Mouse (Mus musculus): ENCODE measurements at regions not wholly inside any gene's neighbourhood (a gene's known extent, or its start where the extent isn't known, plus 50 kb on each side); places are given as distances from the start of the nearest gene placed in this dataset.

- DNase-seq = no peak
These were observed 229.1 kb upstream of the A430005L14Rik start for GRCm38 (mm10) chr4:153727896-153728422.

DNA sequence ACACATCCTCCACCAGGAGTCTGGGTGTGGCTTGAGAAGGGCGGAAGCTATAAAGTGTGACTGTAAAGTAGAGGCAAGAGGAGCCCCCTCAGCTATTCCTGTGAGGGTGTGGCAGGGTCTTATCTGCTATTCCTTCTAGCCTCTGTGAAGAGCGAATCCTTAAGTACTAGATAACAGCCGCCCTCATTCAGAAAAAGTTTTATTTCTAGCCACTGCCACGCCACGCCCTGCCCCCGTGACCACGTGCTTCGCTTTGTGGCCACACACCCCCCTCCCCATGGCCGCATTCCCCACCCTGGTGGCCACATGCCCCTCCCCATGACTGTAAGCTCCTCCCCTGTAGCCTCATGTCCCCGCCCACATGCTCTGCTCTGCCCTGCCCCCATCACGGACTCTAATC is 218.9 kb upstream of the A430005L14Rik start:
- DNase-seq = no peak

DNA sequence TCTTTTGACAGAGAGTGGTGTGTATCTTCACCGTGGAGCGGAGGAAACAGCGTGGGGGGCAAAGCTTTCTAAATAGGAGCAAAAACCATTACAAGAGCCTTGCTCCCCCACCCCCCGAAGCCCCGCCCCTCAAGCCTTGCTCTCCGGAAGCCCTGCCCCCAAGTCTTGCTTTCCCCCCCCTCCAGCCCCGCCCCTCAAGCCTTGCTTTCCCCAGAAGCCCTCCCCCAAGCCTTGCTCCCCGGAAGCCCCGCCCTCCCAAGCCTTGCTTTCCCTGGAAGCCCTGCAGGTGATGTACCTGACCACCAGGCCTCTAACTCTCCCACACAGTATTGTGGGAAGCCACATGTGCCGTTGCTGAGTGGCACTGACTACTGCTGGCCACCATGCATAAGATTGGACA is 214.8 kb upstream of the A430005L14Rik start:
- DNase-seq = no peak

DNA sequence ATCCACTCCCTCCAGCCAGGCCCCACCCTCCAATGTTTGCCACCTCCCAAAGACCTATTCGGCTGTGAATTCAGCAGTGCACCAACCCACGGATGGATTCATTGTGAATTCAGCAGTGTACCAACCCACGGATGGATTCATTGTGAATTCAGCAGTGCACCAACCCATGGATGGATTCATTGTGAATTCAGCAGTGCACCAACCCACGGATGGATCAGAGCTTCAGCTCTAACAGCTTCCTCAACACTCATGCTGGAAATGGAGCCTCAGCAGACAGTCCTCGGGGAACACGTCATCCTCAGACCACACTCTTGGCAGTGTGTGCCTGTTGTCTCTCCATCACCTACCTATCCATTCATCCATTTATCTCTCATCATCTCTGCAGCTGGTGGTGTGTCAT is 204.2 kb upstream of the A430005L14Rik start:
- DNase-seq = no peak

DNA sequence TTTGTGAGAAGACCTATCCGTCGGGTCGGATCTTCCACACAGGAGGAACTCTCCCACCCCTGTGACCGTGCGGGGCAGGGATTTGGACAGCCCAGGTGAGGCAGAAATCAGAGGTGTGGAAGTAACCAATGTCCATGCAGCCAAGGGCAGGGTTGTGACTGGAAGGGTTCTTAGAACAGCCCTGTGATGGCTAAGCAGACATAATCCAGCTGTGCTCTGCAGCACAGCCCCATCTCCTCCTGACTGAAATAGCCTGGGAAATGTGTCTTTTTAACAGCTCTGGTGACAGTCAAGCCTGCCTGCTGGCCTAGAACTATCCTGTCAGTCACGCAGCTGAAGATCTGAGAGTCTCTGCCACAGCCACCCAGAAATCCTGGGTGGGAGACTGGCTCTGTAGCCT is 198.7 kb upstream of the A430005L14Rik start:
- DNase-seq = no peak

GRCm38 (mm10) chr4:153758781-153759180 is 198.3 kb upstream of the A430005L14Rik start:
- DNase-seq = peak; percentile 15

DNA sequence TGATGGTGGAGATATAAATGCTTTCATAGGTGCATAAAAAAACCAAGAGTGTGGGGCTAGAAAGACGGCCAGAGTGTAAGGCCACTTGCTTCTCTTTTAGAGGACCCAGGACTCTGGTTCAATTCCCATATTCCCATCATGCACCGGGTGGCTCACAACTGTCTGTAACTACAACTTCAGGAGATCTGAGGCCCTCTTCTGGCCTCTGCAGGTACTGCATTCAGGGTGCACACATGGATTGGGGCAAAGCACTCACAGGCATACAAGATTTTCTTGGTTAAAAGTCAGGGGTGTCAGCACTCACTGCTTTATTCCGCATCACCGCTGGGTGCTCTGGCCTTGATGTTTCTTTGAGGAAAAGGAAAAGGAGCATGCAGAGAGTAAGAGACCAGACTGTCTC is 196.1 kb upstream of the A430005L14Rik start:
- DNase-seq = no peak

GRCm38 (mm10) chr4:153763413-153763812 is 193.6 kb upstream of the A430005L14Rik start:
- DNase-seq = no peak

- DNase-seq = no peak
These were observed 189.3 kb upstream of the A430005L14Rik start for GRCm38 (mm10) chr4:153767713-153768112.

DNA sequence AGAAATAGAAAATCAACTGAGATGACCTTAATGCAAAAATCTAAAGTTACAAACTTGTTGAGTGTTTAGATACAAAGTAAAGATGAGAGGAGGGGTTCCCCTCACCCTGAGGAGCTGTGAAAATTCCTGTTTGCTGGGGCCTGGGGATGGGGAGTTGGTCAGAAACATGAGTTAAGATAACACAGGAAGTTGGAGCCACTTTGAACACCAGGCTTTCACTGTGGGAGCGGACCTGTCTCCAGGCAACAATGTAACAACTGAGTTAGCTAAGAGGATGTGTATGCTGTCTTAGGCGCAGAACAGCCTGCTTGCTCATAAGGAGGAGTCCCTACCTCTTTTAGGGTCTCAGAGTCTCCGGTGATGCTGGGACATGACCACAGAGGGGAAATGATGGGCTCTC is 188.7 kb upstream of the A430005L14Rik start:
- no peak for DNase-seq

- DNase-seq = no peak
These were observed 186.4 kb upstream of the A430005L14Rik start for GRCm38 (mm10) chr4:153770675-153771074.

DNA sequence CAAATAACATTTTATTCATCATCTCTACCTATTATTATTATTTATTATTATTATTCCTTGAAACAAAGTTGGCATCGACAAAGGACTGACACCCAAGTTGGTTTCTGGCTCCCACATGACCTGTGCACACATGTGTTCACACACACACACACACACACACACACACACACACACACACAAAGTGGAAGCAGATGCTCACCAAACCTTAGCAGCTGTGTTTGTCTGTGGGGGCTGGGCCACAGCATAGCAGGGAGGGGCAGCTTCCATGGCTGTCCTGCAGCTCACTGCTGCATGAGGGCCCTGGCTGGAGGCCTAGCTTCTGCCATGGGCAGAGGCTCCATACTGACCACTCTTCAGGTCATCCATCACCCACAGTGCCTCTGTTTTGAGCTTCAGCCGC is 176.5 kb upstream of the A430005L14Rik start:
- no peak for DNase-seq

DNA sequence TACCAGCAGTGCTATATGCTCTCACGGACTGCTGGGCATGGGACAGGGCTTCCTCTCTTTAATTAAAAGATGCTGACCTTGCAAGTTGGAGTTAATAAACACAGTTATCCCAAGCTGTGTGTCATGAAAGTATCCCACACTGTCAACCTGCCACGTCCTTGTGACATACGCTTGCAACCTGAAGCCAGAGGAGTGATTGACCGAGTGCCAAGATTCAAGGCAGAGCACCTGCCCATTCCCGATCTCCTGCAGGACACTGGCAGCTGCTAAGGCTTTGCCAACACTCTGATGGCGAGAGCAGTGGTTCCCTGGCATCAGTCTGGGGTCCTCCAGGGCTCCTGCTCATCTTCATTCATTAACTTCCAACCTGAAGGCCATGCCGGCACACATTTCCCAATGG is 175.8 kb upstream of the A430005L14Rik start:
- DNase-seq = no peak

- DNase-seq = no peak
These were observed 175.0 kb upstream of the A430005L14Rik start for GRCm38 (mm10) chr4:153781981-153782521.

DNA sequence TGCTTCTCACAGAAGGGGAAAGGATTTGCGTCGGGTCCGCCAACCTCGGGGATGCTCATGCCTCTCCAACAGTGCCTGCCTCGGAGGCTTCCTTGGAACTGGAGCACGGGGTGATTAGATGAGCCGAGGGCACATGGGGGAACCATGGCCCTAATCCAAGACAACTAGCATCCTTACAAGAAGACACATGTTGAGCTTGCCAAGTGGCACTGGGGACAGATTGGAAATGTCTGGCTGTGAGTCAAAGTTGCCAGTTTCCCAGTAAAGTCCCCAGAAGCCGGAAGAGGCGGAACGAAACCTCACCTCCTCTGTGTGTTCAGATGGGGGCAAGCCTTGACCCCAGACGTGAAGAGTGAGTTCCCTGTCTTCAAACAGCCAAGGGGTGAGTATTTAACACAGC is 172.6 kb upstream of the A430005L14Rik start:
- DNase-seq = no peak

DNA sequence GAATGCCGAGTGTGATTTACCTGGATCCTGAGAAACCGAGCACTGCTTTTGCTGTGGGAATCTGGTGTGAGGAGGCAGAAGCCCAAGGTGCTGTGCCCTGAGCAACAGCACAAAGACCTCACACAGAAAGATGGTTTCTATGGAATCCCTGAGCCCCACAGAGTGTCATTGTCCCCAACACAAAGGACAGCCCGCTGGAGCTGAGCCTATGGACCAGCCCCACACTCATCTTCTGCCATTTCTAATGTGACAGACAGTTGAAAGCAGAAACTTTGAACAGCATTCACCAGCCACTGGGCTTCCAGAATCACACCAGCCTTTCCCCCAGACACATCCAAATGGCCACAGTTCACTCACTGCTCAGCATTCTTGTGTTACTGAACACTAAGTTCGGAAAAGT is 171.5 kb upstream of the A430005L14Rik start:
- DNase-seq = no peak

DNA sequence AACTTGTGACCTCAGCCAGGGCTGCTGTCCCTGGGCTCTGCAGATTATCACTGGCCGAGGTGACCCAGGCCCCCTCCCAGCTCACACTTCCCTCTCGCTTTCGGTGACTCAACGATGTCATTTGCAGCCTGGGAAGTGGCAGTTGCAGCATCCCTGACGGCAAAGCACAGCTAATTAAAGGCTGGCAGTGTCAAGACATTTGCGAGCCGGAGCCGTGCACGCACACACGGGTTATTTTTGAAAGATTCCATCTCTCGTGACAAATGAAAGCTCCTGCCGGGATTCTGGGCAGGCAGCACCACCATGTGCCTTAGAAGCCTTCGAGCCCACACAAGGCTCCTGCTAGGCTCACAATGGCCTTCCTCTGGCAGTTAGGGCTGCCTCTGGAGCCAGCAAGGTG is 164.7 kb upstream of the A430005L14Rik start:
- no peak for DNase-seq

DNA sequence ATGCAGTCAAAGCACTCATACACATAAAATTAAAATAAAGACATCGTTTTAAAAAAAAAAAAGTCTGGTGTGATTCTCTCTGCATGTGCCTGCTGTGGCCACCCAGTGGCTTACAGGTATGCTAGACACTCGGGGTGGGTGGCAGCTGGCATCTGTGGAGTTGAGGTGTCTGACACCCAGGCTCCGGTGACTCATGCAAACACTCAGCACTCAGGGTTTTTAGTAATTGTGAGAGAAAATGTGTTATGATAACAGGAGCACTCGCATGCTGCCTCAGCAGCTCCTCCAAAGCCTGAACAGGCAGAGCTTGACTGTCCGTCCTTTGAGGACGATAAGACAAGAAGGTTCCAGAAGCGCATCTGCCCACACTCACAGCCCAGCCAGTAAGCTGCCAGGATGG is 159.0 kb upstream of the A430005L14Rik start:
- no peak for DNase-seq

GRCm38 (mm10) chr4:153805727-153806126 is 151.3 kb upstream of the A430005L14Rik start:
- no peak for DNase-seq

DNA sequence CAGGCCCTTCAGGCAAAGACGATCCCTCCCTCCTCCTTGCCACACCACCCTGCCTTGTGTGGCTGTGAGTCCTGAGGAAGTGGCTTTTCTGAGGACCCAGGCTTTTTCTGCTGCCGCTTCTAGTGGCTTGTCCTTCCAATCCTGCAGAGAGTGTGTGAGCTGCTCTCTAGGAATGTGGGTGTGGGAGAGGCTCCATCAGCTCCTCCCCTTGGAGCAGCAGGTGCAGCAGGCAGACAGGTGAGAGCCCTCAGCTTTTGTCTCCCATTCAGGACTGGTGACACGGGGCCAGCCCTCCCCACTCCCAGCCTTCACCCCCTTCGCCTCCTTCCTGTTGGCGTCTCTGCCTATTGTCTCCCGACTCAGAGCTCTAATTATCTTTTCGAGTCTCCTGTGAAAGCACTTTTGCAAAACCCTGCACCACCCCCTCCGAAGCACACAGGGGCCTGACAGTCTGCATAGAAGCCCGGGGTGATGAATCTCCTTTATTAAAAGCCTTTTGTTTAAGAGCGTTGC is 150.8 kb upstream of the A430005L14Rik start:
- DNase-seq = no peak

GRCm38 (mm10) chr4:153806820-153807436 is 150.1 kb upstream of the A430005L14Rik start:
- no peak for DNase-seq

GRCm38 (mm10) chr4:153812866-153813265 is 144.2 kb upstream of the A430005L14Rik start:
- DNase-seq = no peak

DNA sequence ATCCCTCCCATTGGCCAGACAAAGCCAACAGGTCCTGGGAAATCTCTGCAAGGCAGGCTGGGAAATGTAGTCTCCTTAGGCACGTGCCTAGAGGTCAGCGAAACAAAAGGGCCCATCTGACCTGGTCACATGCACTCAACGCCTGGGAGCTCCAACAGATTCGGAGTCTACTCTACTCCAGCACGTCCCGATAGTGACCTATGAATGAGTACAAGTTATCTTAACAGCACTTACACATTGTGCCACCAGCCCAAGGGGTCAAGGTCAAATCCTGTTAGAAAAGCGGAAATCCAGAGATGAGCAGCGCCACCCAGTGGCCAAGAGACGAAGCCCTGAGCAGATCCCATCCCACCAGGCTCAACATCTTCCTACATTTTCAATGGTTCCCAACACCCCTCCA is 129.1 kb upstream of the A430005L14Rik start:
- DNase-seq = no peak

DNA sequence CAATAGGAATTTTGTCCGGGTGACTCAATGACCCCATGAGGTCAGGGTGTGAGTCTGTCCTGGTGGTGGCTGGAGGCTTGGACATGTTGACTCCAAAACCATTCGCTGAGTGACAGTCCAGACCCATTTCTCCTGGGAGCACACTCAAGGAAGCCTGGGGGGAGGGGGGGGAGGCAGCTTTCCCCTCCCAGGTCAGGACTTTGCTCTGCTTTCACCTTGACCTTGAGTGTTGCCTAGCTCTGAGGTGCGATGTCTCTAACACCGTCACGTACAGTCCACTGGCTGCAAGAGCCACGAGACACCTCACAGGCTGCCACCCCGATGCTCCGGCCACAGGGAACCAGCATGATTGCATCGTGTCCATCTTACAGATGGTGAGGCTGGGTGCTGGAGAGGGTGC is 127.3 kb upstream of the A430005L14Rik start:
- DNase-seq = no peak
